Mouse (Mus musculus): ENCODE measurements around the gene Lama1.
A peak's percentile ranks its signal among the peaks of the same experiment; 100 is the strongest.
"Not testable (repeated sequence)": the region's sequence is repeated elsewhere in the genome, so short reads cannot be mapped to it uniquely, and the experiment has no call there.

The Lama1 gene

DNA sequence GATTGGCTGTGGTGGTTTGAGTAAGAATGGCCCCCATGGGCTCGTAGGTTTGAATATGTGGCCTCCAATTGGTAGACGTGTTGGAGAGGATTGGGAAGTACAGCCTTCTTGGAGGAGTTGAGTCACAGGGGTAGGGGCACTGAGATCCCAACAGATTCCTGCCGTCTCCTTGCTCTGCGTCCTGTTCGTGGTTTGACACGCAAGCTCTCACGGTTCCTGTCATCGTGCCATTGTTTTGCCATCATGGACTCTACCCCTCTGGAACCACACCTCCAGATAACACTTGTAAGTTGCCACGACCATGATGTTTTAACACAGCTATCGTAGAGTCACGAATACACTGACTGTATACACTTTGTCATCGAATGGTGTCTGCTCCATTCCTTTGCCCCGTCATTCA, 141.9 kb downstream of the Lama1 start:
- no peak for DNase-seq (ENCODE audit: low read depth)

DNA sequence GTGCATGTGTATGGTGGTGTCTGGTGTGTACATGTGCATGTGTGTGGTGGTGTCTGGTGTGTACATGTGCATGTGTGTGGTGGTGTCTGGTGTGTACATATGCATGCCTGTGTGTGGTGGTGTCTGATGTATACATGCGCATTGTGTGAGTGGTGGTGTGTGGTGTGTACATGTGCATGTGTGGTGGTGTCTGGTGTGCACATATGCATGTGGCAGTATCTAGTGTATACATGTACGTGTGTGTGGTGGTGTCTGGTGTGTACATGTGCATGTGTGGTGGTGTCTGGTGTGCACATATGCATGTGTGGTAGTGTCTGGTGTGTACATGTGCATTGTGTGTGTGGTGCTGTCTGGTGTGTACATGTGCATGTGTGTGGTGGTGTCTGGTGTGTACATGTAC, 144.4 kb downstream of the Lama1 start:
- DNase-seq (ENCODE audit: low read depth): not testable (repeated sequence)

DNA sequence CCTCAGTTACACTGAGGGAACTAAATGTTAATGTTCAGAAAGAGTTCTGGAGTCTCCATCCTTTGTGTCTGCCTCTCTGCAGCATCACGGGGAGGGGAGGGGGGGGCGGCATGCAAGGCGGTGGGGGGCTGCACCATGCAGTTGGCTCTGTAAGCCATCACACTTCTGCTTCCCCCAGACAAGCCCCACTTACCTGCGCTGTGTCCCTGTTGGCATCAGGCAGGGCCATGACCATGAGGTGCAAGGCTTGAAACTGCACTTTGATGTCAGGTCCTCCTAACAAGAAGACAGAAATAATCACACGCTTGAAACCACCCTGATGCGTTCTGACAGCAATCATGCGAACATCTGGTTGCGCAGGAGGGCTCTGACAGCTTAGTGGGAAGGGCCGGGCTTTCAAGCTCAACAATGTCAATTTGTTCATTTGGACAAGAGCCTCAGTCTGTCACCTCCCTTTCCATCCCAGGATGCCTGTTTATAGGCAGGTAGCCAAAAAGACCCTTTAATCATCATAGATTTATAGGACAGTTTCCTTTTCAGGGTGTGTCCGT, 164.1 kb downstream of the Lama1 start:
- no peak for DNase-seq (ENCODE audit: low read depth)

DNA sequence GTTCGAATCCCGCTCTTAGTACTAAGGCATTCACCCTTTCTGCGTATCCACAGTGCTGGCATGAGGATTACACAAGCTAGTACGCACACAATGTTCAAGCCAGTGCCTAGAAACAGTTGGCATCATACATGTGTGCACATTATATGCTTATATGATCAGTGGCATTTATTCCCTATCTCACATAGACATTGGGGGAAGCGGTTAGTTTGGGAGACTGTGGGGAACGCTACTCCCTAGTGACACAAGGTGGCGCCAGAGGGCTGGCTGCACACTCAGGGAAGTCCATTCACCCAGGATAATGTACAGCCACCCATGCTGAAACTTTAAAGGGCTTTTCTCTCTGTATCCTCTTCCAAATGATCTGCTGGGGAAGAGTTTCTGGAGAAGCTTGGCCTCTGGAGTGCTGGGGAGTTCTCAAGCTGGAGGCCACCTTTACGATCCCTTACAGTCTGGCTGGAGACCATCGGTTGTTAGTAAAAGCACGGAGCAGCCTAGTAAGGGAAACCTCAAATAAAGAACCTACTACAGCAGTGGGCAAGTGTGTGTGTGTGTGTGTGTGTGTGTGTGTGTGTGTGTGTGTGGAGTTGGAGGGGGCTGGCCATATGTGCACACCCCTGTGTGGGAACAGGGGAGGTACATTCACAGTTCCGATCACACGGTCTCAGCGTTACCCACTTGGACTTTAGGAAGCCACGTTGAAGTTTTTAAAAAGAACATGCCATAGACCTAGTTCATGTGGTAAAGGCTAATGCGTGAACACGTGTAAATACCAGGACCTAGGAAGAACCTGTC, 164.9 kb downstream of the Lama1 start:
- DNase-seq (ENCODE audit: low read depth): peak; percentile 39

DNA sequence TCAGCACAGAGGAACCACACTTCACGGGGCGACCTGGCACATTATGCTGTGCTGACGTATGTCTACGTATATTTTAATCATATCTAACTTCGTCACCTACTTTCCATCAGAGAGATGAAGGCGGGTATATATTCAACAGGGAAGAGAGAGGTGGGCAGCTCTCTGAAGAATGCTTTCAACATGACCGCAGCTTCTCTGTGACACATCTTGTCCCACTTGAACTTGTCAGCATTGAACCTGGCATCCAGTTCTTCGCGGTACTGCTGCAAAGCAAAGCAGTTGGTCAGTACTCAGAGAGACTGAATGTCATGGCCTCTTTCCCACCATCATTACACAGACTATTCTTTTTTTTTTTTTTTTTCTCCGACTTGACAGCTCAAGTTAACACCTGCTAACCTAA, 167.3 kb downstream of the Lama1 start:
- no peak for DNase-seq (ENCODE audit: low read depth)

DNA sequence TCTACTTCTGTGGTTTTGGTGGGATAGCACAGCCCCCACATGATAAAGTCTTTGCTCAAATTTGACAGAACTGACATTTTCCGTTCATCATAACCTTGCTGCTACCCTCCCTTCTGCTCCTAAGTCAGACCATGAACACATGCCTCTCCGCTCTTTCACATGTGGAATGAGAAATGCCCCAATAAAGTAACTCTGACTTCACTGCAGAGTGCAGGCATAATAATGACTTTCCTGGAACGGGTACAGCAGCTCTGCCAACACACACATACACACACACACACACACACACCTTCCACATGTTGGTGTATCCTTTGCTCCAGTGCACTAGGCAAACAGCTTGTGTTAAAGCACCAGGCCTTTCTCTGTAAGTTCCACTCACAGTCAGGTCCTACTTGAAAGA, 167.9 kb downstream of the Lama1 start:
- DNase-seq (ENCODE audit: low read depth): no peak

DNA sequence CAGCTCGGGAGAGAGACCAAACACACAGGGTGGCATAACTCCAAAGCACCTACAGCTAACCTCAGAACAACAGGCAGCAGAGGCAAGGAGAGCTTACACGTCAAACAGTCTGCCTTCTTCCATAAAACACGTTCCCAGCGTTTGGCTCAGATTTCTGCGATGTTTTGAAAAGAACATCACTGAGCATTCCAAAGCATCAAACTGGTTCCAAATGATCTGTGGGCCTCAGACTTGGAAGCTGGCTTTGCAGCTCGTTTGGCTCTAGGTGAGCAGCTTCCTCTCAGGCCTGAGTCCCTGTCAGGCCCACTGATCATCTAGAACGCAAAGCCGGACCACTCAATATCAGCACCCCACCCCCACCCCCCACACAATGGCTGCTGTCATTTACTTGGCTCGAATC, 169.0 kb downstream of the Lama1 start:
- no peak for DNase-seq (ENCODE audit: low read depth)

DNA sequence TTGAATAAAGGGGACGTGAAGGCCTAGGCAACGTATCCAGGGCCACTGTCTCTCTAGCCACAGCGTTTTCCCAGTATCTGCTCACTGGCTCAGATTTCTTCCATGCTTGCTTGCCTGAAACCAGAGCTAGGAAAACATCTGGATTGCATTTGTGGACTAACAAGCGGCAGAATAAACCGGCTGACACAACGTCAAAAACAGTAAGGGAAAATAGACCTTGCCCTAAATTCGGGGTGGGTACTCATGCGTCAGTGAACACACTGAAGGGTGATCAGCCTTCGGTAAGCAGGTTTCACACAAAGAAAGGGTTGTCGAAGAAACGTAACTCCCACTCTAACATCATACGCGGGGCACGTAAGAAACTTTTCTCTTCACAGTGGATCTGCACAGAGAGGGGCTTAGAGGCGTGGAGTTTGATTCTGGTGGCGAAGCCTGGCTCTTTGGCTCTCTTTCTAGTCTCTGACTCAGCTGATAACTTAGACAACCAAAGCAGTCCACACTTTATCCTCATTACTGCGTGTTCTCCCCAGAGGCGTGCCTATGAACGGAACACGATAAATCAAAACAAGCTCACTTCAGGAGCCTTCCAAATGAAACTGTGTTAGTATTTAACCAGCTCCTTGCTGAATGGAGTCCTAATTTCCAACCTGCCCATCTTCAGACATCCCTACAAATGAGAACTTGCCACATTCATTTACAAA, 169.6 kb downstream of the Lama1 start:
- DNase-seq (ENCODE audit: low read depth): no peak

DNA sequence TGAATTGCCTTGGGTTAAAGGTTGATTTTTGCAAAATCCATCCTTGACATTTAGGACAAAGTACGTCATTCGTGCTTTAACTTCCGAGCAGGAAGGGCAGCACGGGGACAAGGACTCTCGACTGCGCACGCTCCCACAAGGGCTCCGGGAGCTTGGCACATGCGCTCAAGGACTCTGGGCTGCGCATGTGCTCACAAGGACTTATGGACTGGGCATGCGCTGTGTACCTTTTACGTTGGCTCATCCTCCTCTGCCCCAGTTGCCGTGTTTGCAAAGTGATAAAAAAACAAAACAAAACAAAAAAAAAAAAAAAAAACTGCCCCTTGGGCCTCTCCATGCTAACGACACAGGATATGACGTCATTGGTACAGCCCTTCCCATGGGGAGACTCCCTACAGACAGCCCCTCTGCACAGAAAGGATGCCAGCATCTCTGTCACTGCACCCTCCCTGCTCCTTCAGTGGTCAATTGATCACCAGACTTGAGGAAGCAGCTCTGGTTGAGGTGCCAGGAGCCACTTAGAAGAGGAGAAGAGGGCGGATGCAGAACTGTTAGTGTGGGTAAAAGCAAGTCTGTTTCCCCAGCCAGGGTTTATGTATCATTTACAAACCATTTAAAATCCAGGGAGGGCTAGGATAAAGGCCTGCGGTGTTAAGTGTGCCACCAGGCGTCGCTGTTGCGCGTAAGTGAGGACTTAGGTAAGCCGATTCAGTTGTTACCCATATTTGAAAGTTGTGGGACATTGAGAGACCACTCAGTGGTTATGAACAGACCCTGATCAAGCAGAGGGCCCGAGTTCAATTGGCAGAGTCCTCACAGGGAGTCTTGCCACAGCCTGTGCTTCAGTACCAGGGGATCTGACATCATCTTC, 172.9 kb downstream of the Lama1 start:
- peak; percentile 41 for DNase-seq (ENCODE audit: low read depth)

All from c-Kit-positive CD71-negative TER-119-negative erythroid progenitor cells, embryonic 14.5 days (primary cell).